Mouse (Mus musculus): ENCODE data around the gene Rpl18.

Rpl18 gene

DNA sequence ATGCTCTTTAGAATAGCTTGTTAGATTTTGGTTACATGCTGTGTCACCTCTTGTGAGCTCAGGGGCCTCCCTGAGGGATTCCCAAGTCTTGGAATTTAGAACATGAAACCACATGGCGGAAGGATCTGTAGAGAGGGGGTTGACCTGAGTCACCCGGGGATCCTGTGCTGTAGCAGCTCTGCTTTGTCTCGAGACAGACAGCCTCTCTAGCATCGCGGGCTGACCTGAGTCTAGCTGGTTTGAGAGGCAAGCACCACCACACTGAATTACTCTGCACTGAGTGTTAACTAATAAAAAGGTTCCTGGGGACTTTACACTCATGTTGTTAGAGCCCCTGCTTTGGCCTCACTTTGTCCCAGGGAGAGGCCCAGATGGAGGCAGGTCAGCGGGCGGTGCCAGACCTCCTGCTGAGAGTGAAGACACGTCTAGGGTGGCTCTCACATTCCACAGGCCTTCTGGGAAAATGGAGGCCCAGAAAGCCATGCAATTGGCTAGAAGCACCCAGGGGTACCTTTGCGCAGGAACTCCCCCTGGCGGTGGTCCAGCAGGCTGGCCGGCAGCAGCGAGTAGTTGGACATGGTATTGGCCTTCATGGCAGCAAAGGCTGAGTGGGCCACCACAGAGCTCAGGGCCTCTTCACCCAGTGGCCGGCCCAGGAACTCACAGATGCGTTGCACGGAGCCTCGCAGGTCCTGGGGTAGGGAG is 15.6 kb downstream of the Rpl18 start:
- no peak for DNase-seq (ENCODE audit: low read depth in 2 of 2, low spot score in 2 of 2)

DNA sequence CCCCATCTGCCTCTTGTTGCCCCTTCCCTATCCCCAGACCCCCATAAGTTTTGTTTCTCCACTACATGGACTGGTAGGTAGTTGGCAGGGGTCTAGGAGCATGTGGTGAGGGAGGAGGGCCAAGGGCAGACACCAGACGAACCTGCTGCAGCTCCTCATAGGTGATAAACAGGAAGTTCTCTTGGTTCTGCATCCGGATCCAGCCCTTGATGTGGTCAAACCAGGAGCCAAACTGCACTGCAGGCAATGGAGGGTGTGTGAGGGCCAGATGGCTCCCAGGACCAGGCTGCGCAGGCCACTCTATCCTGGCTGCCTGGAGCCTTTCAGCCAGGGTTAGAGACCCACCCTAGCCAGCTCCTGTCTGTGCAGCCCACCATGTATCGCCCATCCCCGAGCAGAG is 18.2 kb downstream of the Rpl18 start:
- DNase-seq (ENCODE audit: low read depth in 2 of 2, low spot score in 2 of 2): peak; percentile 68 to 83

DNA sequence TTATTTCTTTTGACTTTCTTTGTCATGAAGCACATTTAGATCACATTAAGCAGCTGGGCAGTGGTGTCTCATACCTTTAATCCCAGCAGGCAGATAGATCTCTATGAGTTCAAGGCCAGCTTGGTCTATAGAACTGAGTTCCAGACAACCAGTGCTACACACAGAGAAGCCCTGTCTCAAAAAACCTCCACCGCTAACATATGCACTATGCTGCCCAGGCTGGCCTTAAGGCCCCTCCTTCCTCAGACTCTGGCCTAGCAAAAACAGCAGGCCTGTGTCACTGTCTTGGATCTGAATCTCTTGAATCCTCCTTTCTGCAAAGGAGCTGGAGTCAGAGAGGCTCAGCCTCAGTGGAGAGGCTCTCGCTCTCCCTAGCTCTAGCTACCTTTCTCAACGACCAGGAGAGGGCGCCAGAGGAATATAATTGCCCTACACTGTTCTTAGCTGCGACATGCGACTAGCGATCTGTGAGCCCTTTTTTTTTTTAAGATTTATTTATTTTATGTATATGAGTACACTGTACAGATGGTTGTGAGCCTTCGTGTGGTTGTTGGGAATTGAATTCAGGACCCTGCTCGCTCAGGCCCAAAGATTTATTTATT is 24.0 kb downstream of the Rpl18 start:
- DNase-seq (ENCODE audit: low read depth in 2 of 2, low spot score in 2 of 2): peak; percentile 81 to 84

DNA sequence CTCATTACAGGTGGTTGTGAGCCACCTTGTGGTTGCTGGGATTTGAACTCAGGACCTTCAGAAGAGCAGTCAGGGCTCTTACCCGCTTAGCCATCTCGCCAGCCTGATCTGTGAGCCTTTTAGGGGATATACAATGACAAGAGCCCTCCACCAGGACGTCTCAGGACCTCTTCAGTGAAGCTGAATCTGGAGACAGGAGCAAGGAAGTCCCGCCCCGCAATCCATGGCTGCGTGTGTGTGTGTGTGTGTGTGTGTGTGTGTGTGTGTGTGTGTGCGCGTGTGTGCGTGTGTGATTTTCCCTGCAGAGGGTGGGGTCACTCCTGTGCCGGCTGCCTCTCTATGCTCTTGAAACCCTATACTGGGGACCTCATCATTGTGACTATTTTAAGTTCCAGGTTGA is 24.6 kb downstream of the Rpl18 start:
- no peak for DNase-seq (ENCODE audit: low read depth in 2 of 2, low spot score in 2 of 2)

DNA sequence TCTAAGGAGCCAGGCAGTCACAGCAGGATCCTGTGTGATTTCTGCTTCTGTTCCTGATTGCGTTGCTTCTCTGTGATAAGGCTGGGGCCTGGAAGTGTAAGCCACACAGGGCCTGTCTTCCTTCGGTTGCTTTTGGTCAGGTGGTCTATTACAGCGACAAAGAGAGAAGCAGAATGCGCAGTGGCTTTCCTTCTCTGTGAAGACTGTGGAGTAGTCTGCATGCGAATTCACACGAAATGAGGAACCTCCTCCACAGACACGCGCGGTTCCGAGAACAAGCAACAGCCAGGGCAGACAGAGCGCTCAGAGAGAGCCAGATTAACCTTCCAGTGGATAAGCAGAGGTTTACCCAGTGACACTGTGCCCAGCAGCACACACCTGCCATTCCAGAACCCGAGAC is 26.1 kb downstream of the Rpl18 start:
- no peak for DNase-seq (ENCODE audit: low read depth in 2 of 2, low spot score in 2 of 2)

DNA sequence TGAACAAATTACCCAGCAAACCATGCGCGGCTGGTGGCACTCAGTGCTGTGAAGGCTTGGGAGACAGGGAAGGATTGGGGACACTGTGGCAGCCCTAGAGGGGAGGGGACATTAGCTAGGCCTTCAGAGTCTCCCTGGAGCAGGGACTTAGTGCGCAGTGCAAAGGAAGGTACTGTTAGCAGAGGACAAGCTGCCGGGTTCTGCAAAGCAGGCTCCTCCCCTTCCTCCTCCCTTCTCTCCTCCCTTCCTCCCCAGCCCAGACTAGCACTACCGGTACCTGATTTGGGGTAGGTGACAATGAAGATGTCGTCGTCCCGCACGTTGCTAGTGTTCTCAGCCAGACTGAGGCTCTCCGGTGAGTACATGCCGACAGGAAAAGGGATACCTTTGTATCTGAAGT is 26.5 kb downstream of the Rpl18 start:
- peak in 1 of 2 experiments; percentile 30 for DNase-seq (ENCODE audit: low read depth in 2 of 2, low spot score in 2 of 2)

DNA sequence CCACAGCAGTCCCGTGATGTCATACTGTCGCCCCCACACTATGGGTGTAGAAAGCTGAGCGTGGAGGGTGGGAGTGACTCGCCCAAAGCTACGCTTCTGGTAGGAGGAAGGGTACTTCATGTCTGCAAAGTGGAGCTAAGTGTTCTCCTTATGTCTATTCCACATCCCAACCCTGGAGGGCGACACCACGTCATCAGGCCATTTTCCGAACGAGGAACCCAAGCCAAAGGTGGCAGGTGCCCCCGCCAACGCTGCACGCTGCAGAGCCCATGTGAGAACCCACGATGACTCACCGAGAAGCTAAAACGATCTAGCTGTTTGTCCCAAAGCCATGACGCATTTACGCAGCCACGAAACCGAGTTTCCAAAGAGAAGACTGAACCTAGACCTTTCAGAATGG is 27.1 kb downstream of the Rpl18 start:
- peak; percentile 50 to 62 for DNase-seq (ENCODE audit: low read depth in 2 of 2, low spot score in 2 of 2)

DNA sequence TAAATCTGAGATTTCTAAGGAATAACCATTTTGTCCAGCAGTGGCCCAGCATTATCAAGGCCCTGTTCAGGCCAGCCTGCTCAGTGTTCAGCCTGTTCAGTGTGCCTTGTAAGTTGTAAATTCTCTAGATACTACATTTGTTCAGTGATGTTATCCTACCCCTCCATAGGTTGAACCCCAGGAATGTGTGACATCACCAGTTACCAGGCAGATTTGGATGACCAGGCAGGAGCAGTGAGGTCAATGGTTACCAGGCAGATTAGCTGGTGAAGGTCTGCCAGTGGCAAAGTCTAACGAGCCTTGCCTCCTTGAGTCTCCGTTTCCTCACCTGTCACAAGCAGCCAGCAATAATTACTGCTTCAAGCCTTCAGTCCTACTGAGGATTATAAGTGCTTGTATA is 29.1 kb downstream of the Rpl18 start:
- DNase-seq (ENCODE audit: low read depth in 2 of 2, low spot score in 2 of 2): peak; percentile 22 to 50

DNA sequence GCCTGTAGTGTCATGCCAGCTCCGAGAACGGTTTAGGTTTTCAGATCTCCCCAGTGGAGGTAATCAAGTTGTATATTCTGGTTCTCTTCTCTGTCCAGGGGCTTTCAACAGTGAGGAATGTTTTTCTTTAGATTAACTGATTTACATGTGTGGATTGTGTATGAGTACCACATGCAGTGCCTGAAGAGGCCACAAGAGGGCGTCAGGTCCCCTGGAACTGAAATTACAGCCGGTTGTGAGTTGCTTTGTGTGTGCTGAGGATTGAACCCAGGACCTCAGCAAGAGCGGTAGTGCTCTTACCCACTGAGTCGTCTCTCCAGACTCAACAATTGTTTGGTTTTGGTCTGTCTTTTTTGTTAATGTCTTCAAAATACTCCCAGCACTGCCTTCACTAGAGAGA is 31.3 kb downstream of the Rpl18 start:
- DNase-seq (ENCODE audit: low read depth in 2 of 2, low spot score in 2 of 2): no peak

DNA sequence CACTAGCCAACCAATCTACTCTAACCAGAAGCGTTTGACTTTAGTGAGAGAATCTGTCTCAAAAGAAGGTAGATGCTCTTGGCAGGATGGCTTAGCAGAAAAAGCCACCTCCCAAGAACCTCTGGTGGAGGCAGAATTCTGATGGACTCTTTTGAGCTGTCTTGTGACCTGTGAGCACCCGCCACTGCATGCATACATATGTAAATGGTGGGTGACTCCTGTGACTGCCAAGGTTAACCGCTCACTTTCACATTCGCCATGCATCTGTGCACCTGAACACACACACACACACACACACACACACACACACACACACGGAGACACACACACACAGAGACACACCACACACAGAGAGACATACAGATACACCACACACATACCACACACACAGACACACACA is 32.2 kb downstream of the Rpl18 start:
- DNase-seq (ENCODE audit: low read depth in 2 of 2, low spot score in 2 of 2): no peak

DNA sequence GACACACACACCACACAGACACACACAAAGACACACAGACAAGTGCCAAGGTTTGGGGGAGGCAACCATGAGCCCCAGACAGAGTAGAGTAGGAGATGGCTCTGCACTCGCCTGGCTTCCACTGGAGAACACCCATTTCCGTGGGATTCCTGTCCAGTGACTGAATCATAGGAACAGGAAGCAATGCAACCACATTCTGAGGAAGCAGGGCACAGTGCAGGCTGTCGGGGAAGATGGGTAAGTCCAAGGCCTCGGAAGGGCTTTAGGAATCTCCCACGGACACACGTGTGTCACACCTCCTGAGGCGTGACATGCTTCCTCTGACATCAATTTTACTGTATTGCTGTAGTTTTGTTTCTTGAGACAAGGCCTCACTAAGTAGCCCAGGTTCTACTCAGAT is 32.9 kb downstream of the Rpl18 start:
- no peak for DNase-seq (ENCODE audit: low read depth in 2 of 2, low spot score in 2 of 2)

DNA sequence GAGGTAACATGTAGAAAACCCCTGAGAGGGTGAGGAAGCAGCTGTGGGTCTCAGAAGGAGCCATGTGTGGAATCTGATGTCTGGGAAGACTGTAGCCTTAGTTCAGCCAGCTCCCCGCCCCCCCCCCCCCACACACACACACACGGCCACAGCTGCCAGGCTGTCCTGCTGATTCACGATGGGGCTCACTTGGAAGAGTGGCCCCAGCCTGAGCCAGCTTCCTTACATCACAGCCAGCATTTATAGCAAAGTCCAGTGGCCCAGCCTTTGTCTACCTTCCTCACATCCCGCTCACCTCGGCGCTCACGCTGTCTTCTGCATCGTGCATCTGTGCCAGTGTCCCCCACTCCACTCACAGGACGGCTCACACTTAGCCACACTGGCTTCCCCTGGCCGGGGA is 34.1 kb downstream of the Rpl18 start:
- no peak for DNase-seq (ENCODE audit: low read depth in 2 of 2, low spot score in 2 of 2)

DNA sequence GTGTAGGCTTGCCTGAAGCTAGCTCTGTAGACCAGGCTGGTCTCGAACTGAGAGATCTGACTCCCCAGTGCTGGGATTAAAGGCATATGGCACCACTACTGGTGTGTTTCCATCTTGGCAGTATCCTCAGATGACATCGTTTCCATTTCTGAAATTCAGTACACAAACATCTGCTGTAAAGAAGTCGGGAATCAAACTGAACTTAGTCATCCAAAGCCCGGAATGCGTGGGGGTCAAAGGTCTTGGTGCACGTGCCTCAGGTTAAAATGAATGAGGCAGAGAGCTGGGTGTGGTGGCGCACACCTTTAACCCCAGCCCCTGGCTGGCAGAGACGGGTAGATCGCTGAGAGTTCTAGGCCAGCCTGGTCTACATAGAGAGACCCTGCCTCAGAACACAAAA is 34.9 kb downstream of the Rpl18 start:
- no peak for DNase-seq (ENCODE audit: low read depth in 2 of 2, low spot score in 2 of 2)

DNA sequence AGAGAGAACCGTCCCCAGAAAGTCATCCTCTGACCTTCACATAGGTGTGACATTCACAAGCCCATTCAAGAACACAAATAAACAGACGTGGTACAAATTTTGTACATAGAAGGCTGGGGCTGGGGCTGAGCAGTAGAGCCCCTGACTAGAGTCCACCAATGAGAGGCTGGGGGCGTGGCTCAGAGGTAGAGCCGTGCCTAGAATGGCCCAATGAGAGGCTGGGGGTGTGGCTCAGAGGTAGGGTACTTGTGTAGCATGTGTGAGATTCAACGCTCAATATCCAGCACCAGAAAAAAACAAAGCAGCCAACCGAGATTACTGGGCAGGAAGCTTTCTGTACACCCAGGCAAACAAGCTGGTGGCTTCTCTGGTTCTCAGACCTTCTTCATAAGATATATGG is 40.4 kb downstream of the Rpl18 start:
- DNase-seq (ENCODE audit: low read depth in 2 of 2, low spot score in 2 of 2): no peak

DNA sequence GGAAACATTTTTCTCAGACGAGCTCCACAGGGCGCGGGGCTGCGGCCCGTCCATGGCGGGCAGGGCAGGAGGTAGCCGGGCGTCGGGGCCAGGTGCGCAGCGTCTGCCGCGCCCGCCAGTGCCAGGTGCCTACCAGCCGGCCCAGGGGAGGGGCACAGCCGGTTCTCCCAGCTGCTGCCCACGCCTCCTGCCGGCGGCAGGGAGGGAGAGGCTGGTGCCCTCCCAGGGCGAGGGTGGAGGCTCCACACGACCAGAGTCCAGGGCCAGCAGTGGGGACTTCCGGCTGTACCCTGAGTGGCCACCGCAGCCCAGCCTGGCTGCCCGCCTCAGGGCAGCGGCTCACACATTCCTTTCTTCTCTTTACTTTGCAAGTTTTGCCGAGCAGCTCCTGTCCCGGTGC is 44.1 kb downstream of the Rpl18 start:
- DNase-seq (ENCODE audit: low read depth in 2 of 2, low spot score in 2 of 2): no peak

DNA sequence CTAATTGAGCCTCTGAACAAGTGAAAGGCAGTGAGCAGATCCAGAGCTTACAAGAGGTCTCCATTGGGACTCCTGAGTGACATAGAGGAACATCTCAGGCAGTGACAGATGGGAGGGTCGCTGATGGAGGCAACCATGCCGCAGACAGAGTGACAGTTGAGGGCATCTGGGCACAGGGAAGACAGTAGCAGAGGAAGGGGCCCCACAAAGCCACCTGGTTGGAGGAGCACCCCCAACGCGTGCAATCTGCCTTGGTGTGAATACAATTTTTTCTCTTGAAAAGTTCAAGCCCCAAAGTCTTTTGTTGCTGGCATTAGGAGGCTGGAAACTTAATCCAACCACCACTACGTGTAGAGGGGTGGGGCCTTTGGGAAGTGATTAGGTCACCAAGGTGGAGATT is 44.9 kb downstream of the Rpl18 start:
- DNase-seq (ENCODE audit: low read depth in 2 of 2, low spot score in 2 of 2): no peak

DNA sequence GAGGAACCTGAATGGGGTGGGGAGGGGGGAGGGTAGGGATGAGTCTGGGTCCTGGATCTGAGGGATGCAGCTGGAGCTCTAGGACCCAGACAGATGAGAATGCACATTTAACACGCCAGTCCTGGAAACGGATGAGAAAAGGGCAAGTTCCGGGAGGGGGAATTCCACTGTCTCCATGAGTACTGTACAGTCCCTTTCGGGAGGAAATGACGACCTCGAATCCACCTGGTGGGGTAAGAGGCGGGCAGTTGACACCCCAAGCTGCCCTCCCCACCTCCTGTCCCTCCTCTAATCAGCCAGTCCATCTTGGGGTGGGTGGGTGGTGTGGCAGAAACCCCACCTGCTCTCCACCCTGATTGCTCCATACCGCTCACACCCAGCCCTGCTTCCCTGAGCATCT is 50.7 kb downstream of the Rpl18 start:
- no peak for DNase-seq (ENCODE audit: low read depth in 2 of 2, low spot score in 2 of 2)

DNA sequence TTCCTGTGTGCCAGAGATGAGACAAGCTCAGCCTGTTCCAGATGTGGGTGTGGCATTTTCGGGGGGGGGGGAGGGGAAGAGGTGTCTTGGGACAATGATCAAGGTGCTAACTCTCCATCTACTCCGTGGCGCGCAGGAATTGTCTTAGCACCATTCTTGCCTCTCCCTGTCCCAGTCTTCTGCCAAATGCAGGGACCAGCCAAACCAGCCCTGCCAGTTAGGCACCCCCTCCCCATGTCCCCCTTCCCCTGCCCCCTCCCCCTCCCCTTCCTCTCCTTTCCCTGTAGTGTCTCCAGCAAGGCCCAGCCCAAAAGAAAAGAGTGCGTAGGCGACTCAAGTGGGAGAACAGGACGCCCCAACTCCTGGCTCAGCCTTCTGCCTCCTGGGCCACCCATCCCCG is 51.5 kb downstream of the Rpl18 start:
- DNase-seq (ENCODE audit: low read depth in 2 of 2, low spot score in 2 of 2): no peak

DNA sequence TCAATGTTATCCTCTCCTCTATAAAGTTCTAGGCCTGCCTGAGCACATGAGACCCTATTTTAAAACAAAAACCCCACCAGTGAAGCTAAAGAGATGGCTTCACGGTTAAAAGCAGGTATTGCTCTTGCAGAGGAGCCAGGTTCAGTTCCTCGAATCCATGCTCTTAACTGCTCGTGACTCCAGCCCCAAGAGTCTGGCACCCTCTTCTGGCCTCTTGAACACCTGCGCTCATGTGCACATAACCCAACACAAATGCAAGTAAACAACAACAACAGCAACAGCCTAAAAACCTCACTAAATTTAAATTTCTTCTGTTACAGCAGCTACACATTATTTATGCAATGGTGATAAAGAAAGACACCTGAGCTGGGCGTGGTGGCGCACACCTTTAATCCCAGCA is 52.2 kb downstream of the Rpl18 start:
- no peak for DNase-seq (ENCODE audit: low read depth in 2 of 2, low spot score in 2 of 2)
